Mouse (Mus musculus) cortical plate, adult 2 months (tissue): ENCODE results near the gene Gsdma2.

ENCODE experiments used
- CTCF ChIP-seq: fragments of 200-500 bp; IDR thresholded peaks from 2 replicates; pipeline ENCODE4 v1.5.1; 2011; ENCODE audit warnings: mild to moderate bottlenecking, control low read depth, low read length; ENCODE audit not compliant: insufficient read depth; ENCODE audit errors: extremely low read depth
- POLR2A ChIP-seq: fragments of 200-500 bp; IDR thresholded peaks from 2 replicates; pipeline ENCODE4 v1.6.1; 2011; ENCODE audit warnings: mild to moderate bottlenecking, low read length, control low read depth; ENCODE audit not compliant: insufficient read depth; ENCODE audit errors: extremely low read depth

DNA sequence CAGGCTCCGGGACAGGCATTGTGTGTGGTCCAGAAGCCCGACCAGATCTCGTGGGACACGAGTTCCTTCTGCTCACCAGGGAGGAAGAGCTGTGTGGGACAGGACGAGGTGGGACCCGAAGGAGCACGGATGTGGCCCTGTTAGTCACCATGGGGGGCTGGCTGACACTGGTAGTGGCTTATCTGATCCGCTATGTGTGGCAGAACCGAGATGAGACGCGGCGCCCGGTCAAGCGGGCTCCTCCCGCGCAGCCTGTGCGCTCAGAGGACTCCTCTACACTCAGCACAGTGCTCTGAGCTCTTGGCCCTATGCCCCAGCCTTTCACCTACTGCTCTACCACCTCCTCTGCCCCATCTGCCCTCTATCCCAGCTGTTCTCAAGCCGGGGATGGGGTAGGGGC lies 47.3 kb upstream of the Gsdma2 start:
- no peak for TF ChIP-seq CTCF
- TF ChIP-seq POLR2A, result no peak
